Mouse (Mus musculus): ENCODE data around the gene Insig2. TPM values are rescaled to one million over a fixed set of nuclear protein-coding genes. Genes with fewer than 3 reads are reported as not detected.

Gene Insig2
- polyA plus RNA-seq, 1 experiment from 2014 or later = 19.0 TPM

DNA sequence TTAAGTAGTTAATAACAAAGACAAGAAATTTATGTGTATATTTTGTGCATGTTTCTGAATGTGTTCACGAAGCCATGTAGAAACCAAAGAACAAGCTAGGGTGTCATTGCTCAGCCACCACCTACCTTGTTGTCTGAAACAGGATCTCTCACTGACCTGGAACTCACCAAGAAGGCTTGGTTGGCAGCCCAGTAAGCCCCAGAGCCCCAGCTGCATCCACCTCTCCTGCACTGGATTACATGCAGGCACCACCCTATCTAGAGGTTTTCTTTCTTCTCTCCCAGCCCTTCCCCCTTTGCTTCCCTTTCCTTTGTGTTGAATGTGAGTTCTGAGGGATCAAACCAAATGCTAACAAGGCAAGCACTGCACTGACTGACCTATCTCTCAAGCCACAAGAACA lies 19.2 kb downstream of the Insig2 start:
- Histone ChIP-seq H3K27me3 (ENCODE audit: poor library complexity, severe bottlenecking) (no peaks in the 10 kb centered on the region), H3K36me3 (replicated peaks) (peaks cover 24% of the 10 kb centered on the region), H3K4me3 (no peak overlapping the region), H3K4me1 (no peaks in the 10 kb centered on the region), H3K27ac (no peak overlapping the region), H3K9me3 (no peaks in the 10 kb centered on the region)
- no peak for DNase-seq (ENCODE audit: extremely low spot score, low spot score)
- WGBS = 91% methylated on average over 1 of the region's 1 CpGs

- Histone ChIP-seq H3K9me3 (no peaks in the 10 kb centered on the region), H3K27ac (no peak overlapping the region), H3K36me3 (replicated peaks) (peaks cover 24% of the 10 kb centered on the region), H3K4me3 (no peak overlapping the region), H3K27me3 (ENCODE audit: poor library complexity, severe bottlenecking) (no peaks in the 10 kb centered on the region), H3K4me1 (no peaks in the 10 kb centered on the region)
- WGBS = 89% methylated on average over 4 of the region's 4 CpGs
- DNase-seq (ENCODE audit: extremely low spot score, low spot score) = no peak
Observed at GRCm38 (mm10) chr1:121312326-121312725, 20.1 kb downstream of the Insig2 start.

DNA sequence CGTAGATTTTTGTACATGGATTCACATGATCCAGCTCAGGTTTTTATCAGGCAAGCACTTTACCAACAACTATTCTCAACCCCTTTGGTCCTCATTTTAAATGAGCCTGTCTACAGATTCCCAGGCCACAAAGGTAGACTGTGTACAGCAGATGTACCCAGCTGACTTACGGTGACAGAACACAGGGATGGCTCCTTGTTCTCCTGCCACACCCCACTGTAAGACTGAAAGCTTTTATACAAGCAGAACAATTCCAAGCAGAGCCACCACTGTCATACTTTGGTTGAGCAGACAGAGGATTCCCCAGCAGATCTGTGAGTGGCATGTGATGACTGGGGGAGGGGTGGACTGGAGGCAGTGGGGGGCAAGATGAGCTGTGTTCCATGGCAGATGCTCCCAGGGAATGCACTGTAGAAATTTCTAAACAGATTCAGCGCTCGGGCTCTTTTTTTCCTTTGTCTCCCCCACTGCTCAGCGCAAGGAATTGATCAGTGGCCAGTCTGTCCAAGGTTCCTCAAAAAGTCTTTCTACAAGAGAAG lies 35.6 kb downstream of the Insig2 start:
- Histone ChIP-seq H3K9me3 (no peaks in the 10 kb centered on the region), H3K36me3 (replicated peaks) (peaks cover 3% of the 10 kb centered on the region; the same call in 1 of the 2 replicates), H3K4me1 (no peaks in the 10 kb centered on the region), H3K4me3 (no peak overlapping the region), H3K27ac (no peak overlapping the region), H3K27me3 (ENCODE audit: poor library complexity, severe bottlenecking) (no peaks in the 10 kb centered on the region)
- WGBS = 85% methylated on average over 5 of the region's 5 CpGs
- no peak for DNase-seq (ENCODE audit: extremely low spot score, low spot score)

DNA sequence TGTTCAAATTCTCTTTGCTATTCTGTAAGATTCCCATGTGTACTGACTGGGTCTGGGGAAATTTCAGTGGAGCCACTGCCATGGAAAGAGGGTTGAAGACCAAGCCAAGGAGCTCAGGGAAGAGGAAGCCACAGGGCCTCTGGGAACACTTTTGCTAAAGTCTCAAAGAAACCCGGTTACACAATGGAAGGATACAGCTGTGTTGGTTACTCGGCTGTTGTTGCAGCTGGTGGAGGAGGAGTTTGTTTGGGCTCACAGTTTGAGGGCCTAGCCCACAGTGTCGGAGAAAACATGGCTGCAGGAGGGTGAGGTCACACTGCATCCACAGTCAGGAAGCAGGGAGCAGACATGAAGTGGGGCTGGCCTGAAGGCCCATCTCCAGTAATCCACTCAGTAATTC lies 38.8 kb downstream of the Insig2 start:
- Histone ChIP-seq H3K4me3 (no peak overlapping the region), H3K27me3 (ENCODE audit: poor library complexity, severe bottlenecking) (no peaks in the 10 kb centered on the region), H3K9me3 (no peaks in the 10 kb centered on the region), H3K4me1 (no peaks in the 10 kb centered on the region), H3K27ac (no peak overlapping the region), H3K36me3 (replicated peaks) (no peaks in the 10 kb centered on the region)
- 70% methylated on average over 3 of the region's 3 CpGs for WGBS
- DNase-seq (ENCODE audit: extremely low spot score, low spot score) = no peak

GRCm38 (mm10) chr1:121290841-121291240 lies 41.5 kb downstream of the Insig2 start:
- DNase-seq (ENCODE audit: extremely low spot score, low spot score) = no peak
- Histone ChIP-seq H3K9me3 (no peaks in the 10 kb centered on the region), H3K27me3 (ENCODE audit: poor library complexity, severe bottlenecking) (no peaks in the 10 kb centered on the region), H3K36me3 (replicated peaks) (no peaks in the 10 kb centered on the region), H3K27ac (no peak overlapping the region), H3K4me3 (no peak overlapping the region), H3K4me1 (no peaks in the 10 kb centered on the region)
- 88% methylated on average over 10 of the region's 10 CpGs for WGBS

GRCm38 (mm10) chr1:121290340-121290739 lies 42.0 kb downstream of the Insig2 start:
- no peaks in the 10 kb centered on the region for H3K4me1 ChIP-seq
- 75% methylated on average over 5 of the region's 5 CpGs for WGBS
- DNase-seq (ENCODE audit: extremely low spot score, low spot score) = no peak

GRCm38 (mm10) chr1:121284197-121284596 lies 48.2 kb downstream of the Insig2 start:
- H3K27me3 ChIP-seq (ENCODE audit: poor library complexity, severe bottlenecking) = no peaks in the 10 kb centered on the region
- no peaks in the 10 kb centered on the region for H3K36me3 ChIP-seq (replicated peaks)
- H3K4me1 ChIP-seq = no peaks in the 10 kb centered on the region
- no peak overlapping the region for H3K4me3 ChIP-seq
- no peak for DNase-seq (ENCODE audit: extremely low spot score, low spot score)
- no peak overlapping the region for H3K27ac ChIP-seq
- H3K9me3 ChIP-seq = no peaks in the 10 kb centered on the region
- WGBS = 90% methylated on average over 2 of the region's 2 CpGs

More at GRCm38 (mm10) chr1:121290340-121290739, 42.0 kb downstream of the Insig2 start:
- no peaks in the 10 kb centered on the region for H3K9me3 ChIP-seq
- no peak overlapping the region for H3K27ac ChIP-seq
- no peaks in the 10 kb centered on the region for H3K27me3 ChIP-seq (ENCODE audit: poor library complexity, severe bottlenecking)
- no peak overlapping the region for H3K4me3 ChIP-seq
- H3K36me3 ChIP-seq (replicated peaks) = no peaks in the 10 kb centered on the region

DNA sequence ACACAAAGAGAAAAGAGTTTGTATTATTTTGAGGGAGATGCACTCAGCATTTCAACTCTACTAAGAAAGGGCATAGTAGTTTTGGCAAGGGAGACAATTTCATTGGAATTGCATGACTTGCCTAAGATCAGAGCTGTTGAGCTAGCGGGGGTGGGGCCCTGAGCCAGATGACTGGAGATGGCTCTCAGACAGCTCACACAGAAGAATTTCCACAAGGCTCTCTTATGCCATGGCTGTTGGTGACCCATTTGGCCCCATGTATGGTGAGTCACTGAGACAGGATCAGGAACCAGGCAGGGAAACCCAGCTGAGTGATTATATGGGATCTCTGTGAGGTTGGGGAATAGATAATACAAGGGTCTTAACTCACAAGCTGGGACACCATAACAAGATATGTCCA lies 51.9 kb downstream of the Insig2 start:
- Histone ChIP-seq H3K27ac (no peak overlapping the region), H3K36me3 (replicated peaks) (no peaks in the 10 kb centered on the region), H3K9me3 (no peaks in the 10 kb centered on the region), H3K27me3 (ENCODE audit: poor library complexity, severe bottlenecking) (no peaks in the 10 kb centered on the region), H3K4me1 (no peaks in the 10 kb centered on the region), H3K4me3 (no peak overlapping the region)
- no peak for DNase-seq (ENCODE audit: extremely low spot score, low spot score)
- WGBS = 100% methylated on average over 1 of the region's 1 CpGs

DNA sequence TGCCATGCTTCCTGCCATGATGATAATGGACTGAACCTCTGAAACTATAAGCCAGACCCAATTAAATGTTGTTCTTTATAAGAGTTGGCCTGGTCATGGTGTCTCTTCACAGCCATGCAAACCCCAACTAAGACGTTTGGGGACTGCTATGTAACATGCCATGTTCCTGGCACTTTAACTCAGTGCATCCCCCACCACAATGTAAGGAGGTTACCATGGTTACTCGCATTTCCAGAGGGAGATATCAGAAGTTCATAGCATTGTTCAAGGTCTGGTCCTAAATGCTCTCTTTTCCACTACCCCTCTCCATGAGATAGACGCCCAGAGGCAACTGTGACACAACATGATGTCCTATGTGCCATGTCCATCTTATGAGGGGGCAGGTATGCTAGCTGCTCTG lies 54.0 kb downstream of the Insig2 start:
- Histone ChIP-seq H3K9me3 (no peaks in the 10 kb centered on the region), H3K4me1 (no peaks in the 10 kb centered on the region), H3K4me3 (no peak overlapping the region), H3K27me3 (ENCODE audit: poor library complexity, severe bottlenecking) (no peaks in the 10 kb centered on the region), H3K36me3 (replicated peaks) (no peaks in the 10 kb centered on the region), H3K27ac (no peak overlapping the region)
- 85% methylated on average over 3 of the region's 3 CpGs for WGBS
- DNase-seq (ENCODE audit: extremely low spot score, low spot score) = no peak

- H3K4me1 ChIP-seq = no peaks in the 10 kb centered on the region
- 88% methylated on average over 4 of the region's 4 CpGs for WGBS
- no peak for DNase-seq (ENCODE audit: extremely low spot score, low spot score)
- H3K36me3 ChIP-seq (replicated peaks) = no peaks in the 10 kb centered on the region
- H3K27me3 ChIP-seq (ENCODE audit: poor library complexity, severe bottlenecking) = no peaks in the 10 kb centered on the region
- H3K4me3 ChIP-seq = no peak overlapping the region
- H3K9me3 ChIP-seq = no peaks in the 10 kb centered on the region
- H3K27ac ChIP-seq = no peak overlapping the region
Observed at GRCm38 (mm10) chr1:121277466-121277865, 54.9 kb downstream of the Insig2 start.

DNA sequence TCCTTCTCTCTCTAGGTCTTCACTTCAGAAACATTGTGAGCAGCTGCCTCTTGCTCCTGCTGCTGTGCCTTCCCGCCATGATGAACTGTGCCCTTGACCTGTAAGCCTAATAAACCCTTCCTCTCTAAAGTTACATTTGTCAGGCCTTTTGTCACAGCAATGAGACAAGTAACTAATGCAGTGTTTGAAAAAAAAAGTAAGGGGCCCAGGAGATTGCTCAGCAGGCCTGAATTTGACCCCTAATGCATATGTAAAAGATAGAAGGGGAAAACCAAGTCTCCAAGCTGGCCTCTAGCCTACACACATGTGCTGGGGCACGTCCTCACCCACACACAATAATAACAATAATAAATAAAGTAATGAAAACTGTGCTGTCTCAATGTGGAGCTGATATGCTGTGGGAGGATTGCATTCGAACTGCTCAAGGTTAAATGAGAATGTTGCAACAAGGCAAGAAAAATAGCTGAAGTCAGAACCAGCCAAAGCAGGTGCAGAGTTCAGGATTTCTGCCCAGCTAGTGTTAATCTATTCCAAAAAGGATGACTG lies 56.4 kb downstream of the Insig2 start:
- 82% methylated on average over 3 of the region's 3 CpGs for WGBS
- Histone ChIP-seq H3K4me3 (no peak overlapping the region), H3K27me3 (ENCODE audit: poor library complexity, severe bottlenecking) (no peaks in the 10 kb centered on the region), H3K4me1 (no peaks in the 10 kb centered on the region), H3K27ac (no peak overlapping the region), H3K36me3 (replicated peaks) (no peaks in the 10 kb centered on the region), H3K9me3 (no peaks in the 10 kb centered on the region)
- DNase-seq (ENCODE audit: extremely low spot score, low spot score) = no peak

DNA sequence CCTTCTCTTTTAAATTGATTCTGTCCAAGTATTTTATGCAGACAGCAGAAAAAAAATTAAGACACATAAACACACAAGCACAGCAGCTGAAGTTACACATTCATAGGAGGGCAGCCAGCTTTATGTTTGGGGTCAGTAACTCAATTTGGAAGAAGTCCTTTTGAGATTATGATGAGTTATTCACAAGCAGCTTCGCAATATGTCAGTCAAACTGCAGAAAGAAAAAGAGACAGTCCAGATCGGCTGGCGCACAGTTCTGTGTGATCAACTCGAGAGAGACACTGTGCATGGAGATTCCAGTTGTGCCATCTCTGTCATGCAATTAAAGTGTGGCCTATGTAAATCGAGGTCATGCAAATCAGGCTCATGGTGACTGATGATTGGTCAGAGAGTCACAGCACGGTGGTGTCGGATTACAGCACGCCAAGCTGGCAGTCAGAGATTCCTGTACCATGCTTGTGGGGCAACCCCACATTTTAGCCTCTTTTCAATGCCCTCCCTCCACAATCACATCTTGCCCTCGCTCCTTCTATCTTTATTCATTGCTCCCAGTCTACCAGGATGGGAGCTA lies 72.1 kb downstream of the Insig2 start:
- Histone ChIP-seq H3K4me3 (no peak overlapping the region), H3K4me1 (no peaks in the 10 kb centered on the region), H3K36me3 (replicated peaks) (no peaks in the 10 kb centered on the region), H3K9me3 (no peaks in the 10 kb centered on the region), H3K27me3 (ENCODE audit: poor library complexity, severe bottlenecking) (no peaks in the 10 kb centered on the region), H3K27ac (no peak overlapping the region)
- 76% methylated on average over 9 of the region's 9 CpGs for WGBS
- no peak for DNase-seq (ENCODE audit: extremely low spot score, low spot score)

Measured in forebrain, embryonic 10.5 days (tissue).